Mouse (Mus musculus) brown adipose tissue, adult 24 weeks (tissue): ENCODE results near the gene Spsb3. TPM values are rescaled to one million over a fixed set of nuclear protein-coding genes. Genes with fewer than 3 reads are reported as not detected.
A peak's percentile ranks its signal among the peaks of the same experiment; 100 is the strongest.

Experiments
- H3K27ac ChIP-seq: fragments of 200-500 bp; replicated peaks from 2 replicates; pipeline ENCODE4 v1.5.1; 2012; ENCODE audit warnings: low read depth, mild to moderate bottlenecking, low read length
- H3K4me1 ChIP-seq: fragments of 200-500 bp; 2 replicates; pipeline ENCODE4 v1.6.1; 2012; ENCODE audit warnings: low read length, mixed read lengths; ENCODE audit not compliant: control insufficient read depth, insufficient read depth, insufficient read length
- H3K4me3 ChIP-seq: fragments of 200-500 bp; 2 replicates; pipeline ENCODE4 v1.5.1; 2012; ENCODE audit warnings: low read depth, mild to moderate bottlenecking, low read length, moderate library complexity; ENCODE audit not compliant: insufficient read depth
- polyA plus RNA-seq: library from polyadenylated mRNA; stranded (reverse); fragments of >200 nt; gene quantifications from 2 replicates; pipeline ENCODE4 v1.2.4, GENCODE M21; 2012; ENCODE audit not compliant: missing spikeins, insufficient read depth, insufficient read length

Gene Spsb3
- 25.6 and 29.9 TPM in 2 replicates for polyA plus RNA-seq

DNA sequence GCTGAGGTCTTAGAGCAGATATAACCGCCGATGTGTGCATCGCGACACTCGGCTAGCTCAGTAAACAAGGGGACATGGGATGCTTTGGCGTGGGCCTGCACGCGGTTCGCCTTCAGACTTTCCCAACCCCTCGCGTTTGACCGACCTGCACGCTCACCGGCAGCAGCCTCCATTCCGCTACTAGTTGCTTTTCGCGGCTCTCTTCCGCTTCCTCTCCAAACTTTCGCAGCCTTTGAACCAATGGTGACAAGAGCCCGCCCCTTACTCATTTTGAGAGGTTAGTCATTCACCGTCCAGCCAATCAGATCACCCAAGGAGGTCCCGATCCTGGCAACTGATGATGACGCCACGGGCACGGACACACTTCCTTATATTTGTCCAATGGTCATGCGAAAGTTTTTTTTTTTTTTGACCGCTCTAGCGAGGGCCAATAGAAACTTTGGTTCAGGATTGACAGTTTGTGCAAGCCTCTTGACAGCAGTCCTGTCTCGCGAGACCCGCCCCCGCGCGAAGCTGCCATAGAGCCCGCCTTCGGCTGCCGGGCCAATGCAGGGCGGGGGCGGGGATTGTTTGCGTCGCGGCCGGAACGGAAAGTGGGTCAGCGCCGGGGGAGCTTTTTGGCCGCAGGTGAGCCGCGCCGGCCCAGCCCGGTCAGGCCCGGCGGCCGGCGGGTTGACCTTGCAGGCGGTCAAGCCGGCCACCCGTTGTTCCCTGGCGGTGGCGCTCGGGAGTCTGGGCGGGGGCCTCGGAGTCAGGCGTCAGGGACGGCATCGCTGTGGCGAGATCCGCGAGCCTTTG is at the start of gene Spsb3, which contains the start of gene Nubp2:
Spsb3 (plus strand) TSS at position 510 of the 798 bp plus-strand sequence.
Nubp2 (minus strand) TSS at position 216 of the 798 bp plus-strand sequence.
- H3K27ac ChIP-seq: peak within 1 kb of the TSS; percentile 75
- peaks cover 11% of the 10 kb centered on the region for H3K4me1 ChIP-seq
- peak within 1 kb of the TSS; percentile 81 for H3K4me3 ChIP-seq

DNA sequence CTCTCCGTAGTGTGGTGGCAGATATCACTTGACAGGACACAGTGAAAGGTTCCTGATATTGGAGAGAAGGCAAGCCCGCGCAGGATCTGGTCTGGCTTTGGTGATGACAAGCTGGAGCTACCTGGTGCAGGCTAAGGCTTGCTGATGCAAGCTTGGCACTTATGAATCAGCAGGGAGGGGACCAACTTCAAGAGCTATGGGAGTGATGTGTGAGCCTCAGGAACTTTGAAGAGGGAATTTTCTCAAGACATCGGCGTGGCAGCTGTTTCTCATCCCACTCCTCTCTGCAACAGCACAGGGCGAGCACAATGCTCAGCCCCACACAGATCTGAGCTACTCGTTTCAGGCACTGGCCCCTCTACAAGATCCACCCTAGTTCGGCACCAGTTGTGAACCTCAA is 46.6 kb upstream of the Spsb3 start, which contains the start of gene Hagh:
Hagh (plus strand) TSS at position 302 of the 400 bp plus-strand sequence.
- Histone ChIP-seq H3K4me1 (no peaks in the 10 kb centered on the region), H3K4me3 (no peak within 1 kb of the TSS)

DNA sequence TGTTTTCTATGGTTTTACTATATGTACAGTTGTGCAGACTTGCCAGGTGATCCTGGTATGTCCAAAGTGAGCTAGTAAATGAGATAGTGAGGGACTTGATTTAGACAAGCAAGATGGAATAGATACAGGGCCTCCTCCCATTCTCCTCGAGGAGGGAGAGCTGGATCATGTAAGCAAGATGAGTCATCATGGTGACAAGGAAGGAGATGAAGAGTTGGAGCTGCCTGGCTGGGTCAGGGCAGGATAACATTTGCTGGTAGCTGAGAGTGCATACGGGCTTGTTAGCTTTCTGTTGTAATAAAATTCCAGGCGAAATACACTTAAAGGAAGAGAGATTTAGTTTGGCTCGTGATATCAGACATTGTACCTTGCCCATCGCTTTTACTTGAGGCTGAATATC is 46.1 kb upstream of the Spsb3 start:
- no peak overlapping the region for H3K4me3 ChIP-seq
- no peak overlapping the region for H3K27ac ChIP-seq
- no peaks in the 10 kb centered on the region for H3K4me1 ChIP-seq

More for the DNA sequence above, 46.6 kb upstream of the Spsb3 start, which contains the start of gene Hagh:
- no peak within 1 kb of the TSS for H3K27ac ChIP-seq

DNA sequence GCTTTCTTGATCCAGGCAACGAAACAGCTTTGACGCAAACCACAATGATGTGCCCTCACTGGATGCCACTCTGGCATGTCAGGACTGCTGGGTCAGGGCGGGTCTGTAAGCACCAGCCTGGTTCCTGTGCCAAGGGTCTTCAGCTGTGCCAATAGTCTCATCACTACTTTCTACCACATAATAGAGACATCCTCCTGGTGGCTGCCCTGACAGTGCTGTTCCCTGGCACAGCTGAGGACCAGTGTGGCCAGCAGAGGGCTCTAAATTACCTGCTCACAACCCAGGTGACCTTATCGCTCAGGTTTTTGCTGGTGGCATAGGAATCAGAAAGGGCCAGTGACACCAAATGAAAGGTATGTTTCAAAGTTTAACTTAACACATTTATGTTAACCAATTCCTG is 45.3 kb upstream of the Spsb3 start:
- Histone ChIP-seq H3K27ac (no peak overlapping the region), H3K4me3 (no peak overlapping the region), H3K4me1 (no peaks in the 10 kb centered on the region)

DNA sequence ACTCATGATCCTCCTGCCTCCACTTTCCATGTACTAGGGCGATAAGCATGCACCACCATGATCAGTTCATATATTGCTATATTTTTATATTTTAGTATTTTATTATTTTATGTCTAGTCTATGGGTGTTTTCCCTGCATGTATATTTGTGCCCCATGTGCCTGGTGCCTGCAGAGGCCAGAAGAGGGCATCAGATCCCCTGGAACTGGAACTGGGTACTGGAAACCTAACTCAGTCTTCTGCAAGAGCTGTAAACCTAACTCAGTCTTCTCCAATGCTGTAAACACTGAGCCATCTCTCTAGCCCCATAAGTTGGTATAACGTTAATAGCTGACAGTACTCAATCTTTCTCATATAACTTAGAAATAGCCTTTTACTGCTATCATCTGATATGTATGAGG is 43.8 kb upstream of the Spsb3 start:
- Histone ChIP-seq H3K4me3 (no peak overlapping the region), H3K4me1 (no peaks in the 10 kb centered on the region), H3K27ac (no peak overlapping the region)

DNA sequence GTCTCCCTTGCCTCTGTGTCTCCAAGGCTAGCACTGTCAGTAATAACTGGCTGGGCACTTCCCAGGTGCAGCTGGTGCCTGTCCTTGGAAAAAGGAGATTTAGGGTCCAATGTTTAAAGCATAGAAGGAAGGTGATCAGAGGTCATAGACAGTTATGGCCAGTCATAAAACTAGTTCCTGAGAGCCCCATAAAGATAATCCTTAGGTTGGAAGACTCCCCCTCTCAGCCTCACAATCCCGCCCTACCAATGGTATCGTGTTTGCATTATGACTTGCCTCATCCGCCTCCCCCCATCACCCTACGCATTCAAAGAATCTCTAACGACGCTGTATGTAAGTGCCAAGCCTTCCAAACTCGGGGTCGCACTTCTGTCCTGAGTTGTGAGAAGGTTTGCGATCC is 41.9 kb upstream of the Spsb3 start:
- H3K4me3 ChIP-seq: no peak overlapping the region

DNA sequence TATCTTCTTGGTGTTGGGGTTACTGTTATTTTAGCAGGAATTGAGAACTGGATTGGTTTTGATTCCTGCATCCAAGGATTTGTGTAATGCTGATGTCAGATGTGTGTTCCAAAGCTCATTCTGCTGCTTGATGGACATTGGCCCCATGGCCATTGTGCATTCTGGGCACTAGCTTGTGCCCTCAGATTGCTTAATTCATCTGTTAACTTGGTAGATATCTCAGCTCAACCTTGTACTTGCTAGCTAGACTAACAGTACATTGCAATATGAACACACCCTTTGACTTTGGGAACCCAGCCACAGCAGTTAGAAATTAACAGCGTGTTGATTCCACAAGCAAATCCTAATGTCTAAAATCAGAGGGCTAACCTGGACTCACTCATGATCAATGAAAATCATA is 39.1 kb upstream of the Spsb3 start:
- H3K27ac ChIP-seq: no peak overlapping the region
- H3K4me3 ChIP-seq: no peak overlapping the region
- H3K4me1 ChIP-seq: no peaks in the 10 kb centered on the region

More for the DNA sequence above, 41.9 kb upstream of the Spsb3 start:
- no peak overlapping the region for H3K27ac ChIP-seq
- no peaks in the 10 kb centered on the region for H3K4me1 ChIP-seq

DNA sequence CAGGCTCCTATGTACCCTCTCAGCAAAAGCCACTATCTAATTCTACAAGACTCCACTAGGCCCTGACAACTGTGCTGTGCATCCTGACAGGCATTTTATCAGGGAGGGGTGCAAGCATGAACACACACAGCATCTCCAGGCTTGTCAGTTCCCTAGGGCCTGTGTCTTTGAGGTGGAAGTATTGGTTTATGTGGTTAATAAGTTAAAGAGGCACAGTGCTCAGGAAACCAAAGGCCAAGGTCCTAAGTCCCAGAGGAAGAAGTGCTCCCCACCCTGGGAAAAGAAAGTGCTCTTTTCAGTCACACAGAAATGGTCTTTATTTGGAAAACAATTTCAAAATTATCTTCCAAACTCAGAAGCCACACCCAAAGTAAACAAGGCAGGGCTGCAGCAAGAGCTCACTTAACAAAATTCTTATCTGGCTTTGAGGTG is 37.8 kb upstream of the Spsb3 start:
- Histone ChIP-seq H3K4me3 (peak overlapping the region; percentile 54), H3K27ac (peak overlapping the region; percentile 56)

DNA sequence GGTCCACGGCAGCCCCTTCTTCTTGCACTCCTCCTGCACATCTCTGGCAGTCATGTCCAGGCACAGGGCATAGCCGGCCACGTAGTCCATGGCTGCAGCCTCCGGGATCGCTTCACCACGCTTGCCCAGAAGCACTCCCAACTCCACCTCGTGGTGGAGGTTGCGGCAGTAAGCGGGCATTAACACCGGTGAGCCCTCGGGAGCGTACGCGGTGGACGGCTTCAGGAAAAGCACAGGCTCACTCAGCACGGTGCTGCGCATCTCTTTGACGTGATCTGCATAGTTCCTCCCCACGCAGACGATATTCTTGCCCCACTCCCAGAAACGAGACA is 36.7 kb upstream of the Spsb3 start:
- H3K4me1 ChIP-seq: no peaks in the 10 kb centered on the region
- peak overlapping the region; percentile 83 for H3K4me3 ChIP-seq
- H3K27ac ChIP-seq: peak overlapping the region; percentile 96

More for the DNA sequence above, 37.8 kb upstream of the Spsb3 start:
- no peaks in the 10 kb centered on the region for H3K4me1 ChIP-seq

DNA sequence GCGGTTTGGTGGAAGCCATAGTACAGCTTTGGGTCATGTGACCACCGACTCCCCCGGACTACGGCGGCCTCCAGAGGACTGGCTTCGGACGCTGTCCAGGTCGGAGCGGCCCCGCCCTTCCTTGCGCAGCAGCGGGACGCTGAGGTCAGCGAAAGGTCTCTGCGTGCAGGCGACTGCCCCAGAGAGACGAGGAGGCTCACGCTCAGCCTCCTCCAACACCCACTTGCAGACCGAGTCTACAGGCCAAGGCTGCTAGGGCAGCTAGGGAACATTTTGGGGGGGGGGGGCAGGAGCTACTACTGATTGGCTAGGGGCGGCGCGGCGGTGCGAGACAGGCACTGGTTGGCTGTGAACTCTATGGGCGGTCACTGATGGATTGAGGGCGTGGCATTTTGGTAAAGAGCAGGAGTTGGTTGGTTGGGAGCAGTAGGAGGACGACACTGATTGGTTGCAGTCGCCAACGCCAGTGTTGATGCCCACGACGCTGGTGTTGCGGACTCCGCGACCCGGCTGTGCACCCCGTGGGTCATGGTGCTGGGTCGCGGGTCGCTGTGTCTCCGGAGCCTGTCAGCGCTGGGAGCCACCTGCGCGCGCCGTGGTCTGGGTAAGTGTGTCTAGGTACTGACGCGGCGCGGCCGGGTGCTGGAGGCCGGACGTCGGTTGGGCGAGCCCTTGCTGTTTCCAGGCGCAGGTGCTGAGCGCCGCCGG is 36.2 kb upstream of the Spsb3 start, which contains the start of gene Fahd1:
Fahd1 (minus strand) TSS at position 300 of the 708 bp plus-strand sequence.
- Histone ChIP-seq H3K27ac (peak within 1 kb of the TSS; percentile 96), H3K4me1 (no peaks in the 10 kb centered on the region)

DNA sequence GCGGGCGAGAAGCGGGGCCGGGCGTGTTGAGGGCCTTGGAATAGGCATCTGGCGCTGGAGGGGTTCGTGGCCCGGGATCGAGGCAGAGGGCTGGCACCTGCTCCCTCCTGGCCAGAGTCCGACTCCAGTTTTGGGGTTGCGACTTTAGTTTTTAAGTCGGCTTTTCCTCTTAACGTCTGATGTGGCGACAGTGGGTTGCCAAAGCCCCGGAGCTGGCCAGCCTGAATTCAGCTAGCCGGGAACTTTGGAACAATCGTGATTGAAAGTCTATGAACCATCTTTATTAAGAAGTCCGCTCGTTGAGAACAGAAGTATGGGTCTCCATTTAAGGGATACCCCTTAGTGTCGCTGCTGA is 35.7 kb upstream of the Spsb3 start:
- Histone ChIP-seq H3K4me1 (no peaks in the 10 kb centered on the region), H3K27ac (no peak overlapping the region), H3K4me3 (peak overlapping the region; percentile 90)

More for the DNA sequence above, 36.2 kb upstream of the Spsb3 start, which contains the start of gene Fahd1:
- peak within 1 kb of the TSS; percentile 90 for H3K4me3 ChIP-seq

DNA sequence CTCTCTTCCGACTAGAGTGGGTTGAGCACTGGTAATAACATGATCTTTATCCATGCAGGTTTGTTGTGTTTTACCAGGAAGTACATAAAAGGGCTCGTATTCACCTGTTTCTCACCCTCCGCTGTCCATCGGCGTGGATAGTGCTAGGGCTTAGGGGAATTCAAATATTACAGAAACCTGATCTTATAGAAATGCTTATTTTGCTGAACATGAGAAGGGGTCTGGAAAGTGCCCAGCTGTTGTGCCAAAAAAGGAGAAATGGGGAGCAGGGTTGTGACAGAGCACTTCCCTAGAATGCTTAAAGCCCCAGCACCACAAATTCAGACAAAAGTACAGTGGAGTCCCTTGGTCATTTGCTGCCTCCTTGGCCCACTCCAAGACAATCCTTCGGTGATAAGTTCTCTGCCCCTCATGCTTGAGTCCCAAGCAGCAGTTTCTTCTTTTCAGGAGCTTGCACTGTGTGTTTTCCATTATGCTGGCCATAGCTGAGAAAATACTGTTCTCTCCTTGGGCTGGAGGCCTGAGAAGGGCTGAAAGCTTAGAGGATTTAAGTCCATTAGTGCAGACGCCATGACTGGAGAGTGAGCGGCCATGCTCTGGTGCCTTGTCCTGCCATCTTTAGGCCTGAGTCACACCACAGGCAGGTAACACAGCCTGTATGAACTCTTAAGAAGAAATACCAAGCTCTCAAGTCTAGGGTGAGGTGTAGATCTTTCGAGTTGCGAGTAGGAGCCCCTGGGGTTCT is 34.9 kb upstream of the Spsb3 start:
- H3K27ac ChIP-seq: no peak overlapping the region
- no peaks in the 10 kb centered on the region for H3K4me1 ChIP-seq
- peak overlapping the region; percentile 90 for H3K4me3 ChIP-seq

DNA sequence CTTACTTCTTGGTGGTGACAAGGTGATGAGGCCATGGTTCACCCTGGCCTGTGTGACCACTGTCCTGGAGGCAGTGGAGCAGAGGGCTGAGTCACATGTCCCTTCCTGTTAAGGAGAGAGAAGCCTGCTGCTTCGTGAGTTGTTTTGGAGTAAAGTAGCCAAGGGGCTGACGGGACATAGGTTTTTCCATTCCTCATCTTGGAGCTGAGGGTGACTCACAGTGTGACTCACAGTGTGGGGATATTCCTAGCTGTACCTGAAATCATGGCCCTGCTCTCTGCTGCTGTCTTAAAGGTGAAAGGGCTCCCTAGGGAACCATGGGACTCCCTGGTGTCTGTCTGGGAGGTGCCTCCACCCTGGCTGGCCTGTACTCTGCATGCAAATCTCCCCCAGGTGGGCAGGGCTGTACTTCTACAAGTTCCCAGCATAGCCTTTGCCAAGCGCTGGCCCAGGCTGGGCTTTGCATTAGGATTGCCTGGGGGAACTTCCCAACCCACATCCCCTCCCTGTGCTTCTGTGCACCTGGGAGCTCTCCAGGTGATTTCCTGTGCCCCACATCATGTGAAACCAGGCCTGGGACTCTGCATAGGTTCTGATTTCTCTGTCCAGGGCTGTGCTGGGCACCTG is 30.5 kb upstream of the Spsb3 start:
- Histone ChIP-seq H3K4me1 (no peaks in the 10 kb centered on the region), H3K27ac (no peak overlapping the region), H3K4me3 (no peak overlapping the region)

DNA sequence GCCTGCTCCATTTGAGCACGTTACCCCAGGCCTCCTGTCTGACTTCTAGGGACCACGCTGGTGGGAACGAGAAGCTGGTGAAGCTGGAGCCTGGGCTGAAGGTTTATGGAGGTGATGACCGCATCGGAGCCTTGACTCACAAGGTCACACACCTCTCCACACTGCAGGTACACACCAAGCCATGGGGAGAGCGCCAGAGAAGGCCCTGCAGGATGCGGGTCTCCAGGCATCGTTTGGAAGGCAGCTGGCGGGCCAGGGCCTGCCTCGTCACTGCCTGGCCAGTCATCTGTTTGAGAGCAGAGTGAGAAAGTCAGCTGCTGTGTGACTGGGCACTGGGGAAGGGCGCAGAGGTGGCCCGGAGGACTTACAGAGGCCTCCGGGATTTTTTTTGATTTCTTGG is 29.9 kb upstream of the Spsb3 start:
- H3K27ac ChIP-seq: no peak overlapping the region
- H3K4me1 ChIP-seq: no peaks in the 10 kb centered on the region
- no peak overlapping the region for H3K4me3 ChIP-seq
